Mouse (Mus musculus): ENCODE results near the gene Atp13a2. TPM values are rescaled to one million over a fixed set of nuclear protein-coding genes. Genes with fewer than 3 reads are reported as not detected.

The Atp13a2 gene
- polyA plus RNA-seq, 1 experiment from 2014 or later, result 31.4 TPM

GRCm38 (mm10) chr4:140984544-140984943 is 2.1 kb upstream of the Atp13a2 start:
- H3K9me3 ChIP-seq (replicated peaks), result no peaks in the 10 kb centered on the region
- ATAC-seq, result no peak
- 76% methylated on average over 6 of the region's 6 CpGs for WGBS (ENCODE audit: insufficient replicate concordance)
- H3K27ac ChIP-seq, result no peak overlapping the region
- peaks cover 10% of the 10 kb centered on the region for H3K36me3 ChIP-seq
- no peaks in the 10 kb centered on the region; the same call in 1 of the 2 replicates for H3K27me3 ChIP-seq (replicated peaks)
- peaks cover 52% of the 10 kb centered on the region for H3K4me1 ChIP-seq
- no peak overlapping the region for H3K4me3 ChIP-seq
- H3K9ac ChIP-seq, result no peak overlapping the region
- no peak overlapping the region for H3K4me2 ChIP-seq

DNA sequence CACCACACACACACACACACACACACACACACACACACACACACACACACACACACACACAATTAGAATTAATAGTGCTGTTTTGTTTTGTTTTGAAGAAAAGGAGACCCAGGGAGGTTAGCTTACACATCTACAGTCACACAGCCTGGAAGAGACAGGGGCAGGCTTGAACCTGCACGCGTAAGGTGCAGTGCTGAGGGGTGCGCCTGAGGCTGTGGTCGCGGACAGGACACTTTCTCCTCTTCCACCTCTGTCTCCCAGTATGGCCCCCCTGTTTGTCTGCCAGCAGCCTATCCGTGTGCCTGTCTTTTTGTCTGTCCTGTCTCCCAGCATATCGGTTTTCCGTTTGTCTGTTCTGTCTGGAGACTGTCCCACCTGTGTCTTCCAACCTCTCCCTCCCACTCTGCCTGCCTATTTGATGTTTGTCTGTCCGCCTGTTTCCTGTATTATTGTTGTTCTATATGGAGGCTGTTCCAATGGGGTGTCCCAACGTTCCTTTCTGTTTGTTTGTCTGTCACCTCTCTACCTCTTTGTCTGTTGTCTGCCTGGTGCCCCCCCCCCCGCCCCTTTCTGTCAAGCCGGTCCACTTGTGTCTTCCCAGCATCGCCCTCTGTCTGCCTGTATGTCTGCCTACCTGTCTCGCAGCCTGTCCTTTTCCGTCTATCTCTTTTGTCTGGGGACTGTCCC is 506 bp upstream of the Atp13a2 start:
- peak overlapping the region; percentile 73 for H3K4me3 ChIP-seq
- ATAC-seq, result peak; percentile 8; the same call in 1 of the 2 replicates
- peaks cover 3% of the 10 kb centered on the region; the same call in 1 of the 2 replicates for H3K36me3 ChIP-seq
- no peaks in the 10 kb centered on the region for H3K9me3 ChIP-seq (replicated peaks)
- 33% methylated on average over 15 of the region's 15 CpGs for WGBS (ENCODE audit: insufficient replicate concordance)
- peaks cover 52% of the 10 kb centered on the region for H3K4me1 ChIP-seq
- peak overlapping the region; percentile 75 for H3K9ac ChIP-seq
- H3K27me3 ChIP-seq (replicated peaks), result no peaks in the 10 kb centered on the region; the same call in 1 of the 2 replicates
- no peak overlapping the region for H3K27ac ChIP-seq
- peak overlapping the region; percentile 85 for H3K4me2 ChIP-seq

DNA sequence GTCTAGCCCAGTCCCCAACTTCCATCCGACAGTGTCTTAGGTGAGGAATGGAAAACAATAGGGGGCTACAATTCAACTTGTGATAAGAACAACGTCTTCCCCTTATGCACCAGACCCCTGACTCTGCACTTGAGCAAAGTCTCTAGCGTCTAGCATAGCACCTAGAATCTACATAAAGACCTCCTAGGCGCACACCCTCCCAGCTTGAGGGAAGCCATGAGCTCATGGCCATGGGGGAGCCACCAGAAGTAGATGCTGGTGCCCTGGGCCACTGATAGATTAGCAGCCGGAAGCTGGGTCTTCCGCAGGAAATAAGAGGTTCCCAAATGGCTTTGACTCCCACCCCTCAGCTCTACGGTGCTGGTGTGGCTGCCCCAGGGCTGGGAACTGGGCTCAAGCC is 803 bp downstream of the Atp13a2 start:
- Histone ChIP-seq H3K27ac (peak overlapping the region; percentile 23; the same call in 1 of the 2 replicates), H3K4me1 (peaks cover 52% of the 10 kb centered on the region), H3K9ac (peak overlapping the region; percentile 75), H3K36me3 (peaks cover 9% of the 10 kb centered on the region), H3K27me3 (replicated peaks) (no peaks in the 10 kb centered on the region; the same call in 1 of the 2 replicates), H3K4me2 (peak overlapping the region; percentile 85), H3K4me3 (peak overlapping the region; percentile 73), H3K9me3 (replicated peaks) (no peaks in the 10 kb centered on the region)
- ATAC-seq, result peak; percentile 17; the same call in 1 of the 2 replicates
- WGBS (ENCODE audit: insufficient replicate concordance), result 6% methylated on average over 7 of the region's 7 CpGs

DNA sequence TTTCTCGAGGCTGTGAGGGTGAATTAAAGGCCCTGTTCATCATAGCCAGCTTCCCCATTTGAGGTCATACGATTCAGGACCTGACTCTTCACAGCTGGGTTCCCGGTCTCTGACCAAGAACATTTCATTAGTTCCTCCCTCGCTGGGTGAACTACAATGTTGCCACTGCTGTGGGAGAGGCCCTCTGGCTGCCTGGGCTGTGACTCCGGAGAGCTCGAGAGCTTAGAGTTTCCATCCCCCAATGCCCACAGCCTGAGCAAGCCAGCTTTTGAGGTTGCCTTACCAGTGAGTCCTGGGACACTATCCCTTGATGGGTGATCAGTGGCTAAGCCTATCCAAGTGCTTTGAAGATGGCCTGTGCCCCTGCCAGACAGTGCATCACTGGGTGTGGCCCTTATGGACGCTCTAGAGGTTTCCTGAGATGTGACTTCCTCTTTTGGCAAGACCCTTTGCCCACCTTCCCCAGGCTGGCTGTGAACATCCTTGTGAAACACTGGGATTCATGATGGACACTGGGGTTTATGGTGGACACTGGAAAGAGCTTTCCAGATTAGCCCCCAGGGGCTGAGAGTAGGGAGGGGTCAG is 2.1 kb downstream of the Atp13a2 start:
- H3K27ac ChIP-seq, result no peak overlapping the region

GRCm38 (mm10) chr4:140989447-140989846 is 2.8 kb downstream of the Atp13a2 start:
- 80% methylated on average over 14 of the region's 14 CpGs for WGBS (ENCODE audit: insufficient replicate concordance)
- no peak overlapping the region for H3K27ac ChIP-seq

More for the DNA sequence above, 2.1 kb downstream of the Atp13a2 start:
- Histone ChIP-seq H3K9ac (no peak overlapping the region), H3K4me3 (no peak overlapping the region), H3K9me3 (replicated peaks) (no peaks in the 10 kb centered on the region), H3K36me3 (peaks cover 20% of the 10 kb centered on the region), H3K4me1 (peaks cover 41% of the 10 kb centered on the region), H3K27me3 (replicated peaks) (no peaks in the 10 kb centered on the region; the same call in 1 of the 2 replicates), H3K4me2 (peak overlapping the region; percentile 85)
- ATAC-seq, result no peak
- WGBS (ENCODE audit: insufficient replicate concordance), result 30% methylated on average over 7 of the region's 7 CpGs

DNA sequence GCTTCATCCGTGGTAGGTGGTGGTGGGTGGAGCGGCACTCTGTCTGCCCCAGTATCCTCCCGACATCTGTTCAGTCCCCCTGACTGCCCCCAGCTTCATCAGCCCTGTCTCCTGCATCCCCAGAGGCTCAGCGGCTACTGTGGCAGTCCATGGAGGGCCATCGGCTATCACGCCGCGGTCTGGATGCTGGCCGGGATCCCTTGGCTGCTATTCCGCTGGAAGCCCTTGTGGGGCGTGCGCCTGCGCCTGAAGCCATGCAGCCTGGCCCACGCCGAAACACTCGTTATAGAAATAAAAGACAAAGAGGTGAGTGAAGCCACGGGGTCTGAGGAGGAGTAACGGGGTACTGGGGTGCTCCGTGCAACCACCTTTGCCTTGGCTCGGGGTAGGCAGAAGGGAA is 5.5 kb downstream of the Atp13a2 start:
- Histone ChIP-seq H3K4me2 (no peak overlapping the region), H3K9ac (no peak overlapping the region), H3K27ac (no peak overlapping the region), H3K4me1 (peaks cover 34% of the 10 kb centered on the region), H3K9me3 (replicated peaks) (no peaks in the 10 kb centered on the region), H3K27me3 (replicated peaks) (no peaks in the 10 kb centered on the region), H3K4me3 (no peak overlapping the region), H3K36me3 (peaks cover 54% of the 10 kb centered on the region)
- ATAC-seq, result no peak
- 83% methylated on average over 20 of the region's 20 CpGs for WGBS (ENCODE audit: insufficient replicate concordance)

More at GRCm38 (mm10) chr4:140989447-140989846, 2.8 kb downstream of the Atp13a2 start:
- Histone ChIP-seq H3K36me3 (peaks cover 26% of the 10 kb centered on the region), H3K9ac (no peak overlapping the region), H3K9me3 (replicated peaks) (no peaks in the 10 kb centered on the region), H3K27me3 (replicated peaks) (no peaks in the 10 kb centered on the region; the same call in 1 of the 2 replicates), H3K4me3 (no peak overlapping the region), H3K4me1 (peaks cover 37% of the 10 kb centered on the region), H3K4me2 (no peak overlapping the region)
- ATAC-seq, result no peak

DNA sequence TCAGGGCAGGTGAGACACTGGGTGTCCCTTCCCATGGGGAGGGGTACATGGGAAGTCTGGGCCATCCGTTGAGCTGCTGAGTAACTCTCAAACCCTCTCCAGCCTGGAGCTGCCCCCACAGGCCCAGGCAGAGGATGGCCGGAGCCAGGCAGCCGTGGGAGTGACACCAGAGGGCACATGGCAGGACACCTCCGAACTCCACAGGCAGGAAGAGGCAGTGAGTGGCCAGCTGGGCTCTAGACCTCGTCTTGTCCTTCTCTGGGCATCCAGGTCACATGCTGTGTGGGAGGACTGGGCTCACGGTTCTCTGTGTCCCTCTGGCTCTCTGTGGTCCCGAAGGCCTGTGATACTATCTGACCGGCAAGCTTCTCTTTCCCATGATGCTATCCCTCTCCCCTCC is 7.2 kb downstream of the Atp13a2 start:
- WGBS (ENCODE audit: insufficient replicate concordance), result 80% methylated on average over 8 of the region's 8 CpGs
- Histone ChIP-seq H3K4me1 (peaks cover 23% of the 10 kb centered on the region), H3K27ac (no peak overlapping the region), H3K9me3 (replicated peaks) (no peaks in the 10 kb centered on the region), H3K36me3 (peaks cover 67% of the 10 kb centered on the region), H3K4me2 (no peak overlapping the region), H3K27me3 (replicated peaks) (no peaks in the 10 kb centered on the region), H3K9ac (no peak overlapping the region), H3K4me3 (no peak overlapping the region)
- no peak for ATAC-seq

- Histone ChIP-seq H3K27me3 (replicated peaks) (no peaks in the 10 kb centered on the region), H3K9ac (no peak overlapping the region), H3K27ac (no peak overlapping the region), H3K36me3 (peaks cover 84% of the 10 kb centered on the region), H3K4me1 (peaks cover 16% of the 10 kb centered on the region), H3K4me3 (no peak overlapping the region), H3K4me2 (no peak overlapping the region), H3K9me3 (replicated peaks) (no peaks in the 10 kb centered on the region)
- ATAC-seq, result no peak
- WGBS (ENCODE audit: insufficient replicate concordance), result 74% methylated on average over 8 of the region's 8 CpGs
Measured at GRCm38 (mm10) chr4:140995811-140996210, 9.1 kb downstream of the Atp13a2 start.

- peak; percentile 66 for ATAC-seq
- 39% methylated on average over 9 of the region's 9 CpGs for WGBS (ENCODE audit: insufficient replicate concordance)
- no peaks in the 10 kb centered on the region for H3K27me3 ChIP-seq (replicated peaks)
- no peak overlapping the region for H3K27ac ChIP-seq
- H3K4me2 ChIP-seq, result 0 out of 2 replicates have a peak overlapping the region, but pooled peaks have one; percentile 4
- peaks cover 16% of the 10 kb centered on the region for H3K4me1 ChIP-seq
- peaks cover 93% of the 10 kb centered on the region for H3K36me3 ChIP-seq
- no peaks in the 10 kb centered on the region for H3K9me3 ChIP-seq (replicated peaks)
- no peak overlapping the region; the same call in 1 of the 2 replicates for H3K9ac ChIP-seq
- no peak overlapping the region for H3K4me3 ChIP-seq
Measured at GRCm38 (mm10) chr4:140996812-140997211, 10.1 kb downstream of the Atp13a2 start.

DNA sequence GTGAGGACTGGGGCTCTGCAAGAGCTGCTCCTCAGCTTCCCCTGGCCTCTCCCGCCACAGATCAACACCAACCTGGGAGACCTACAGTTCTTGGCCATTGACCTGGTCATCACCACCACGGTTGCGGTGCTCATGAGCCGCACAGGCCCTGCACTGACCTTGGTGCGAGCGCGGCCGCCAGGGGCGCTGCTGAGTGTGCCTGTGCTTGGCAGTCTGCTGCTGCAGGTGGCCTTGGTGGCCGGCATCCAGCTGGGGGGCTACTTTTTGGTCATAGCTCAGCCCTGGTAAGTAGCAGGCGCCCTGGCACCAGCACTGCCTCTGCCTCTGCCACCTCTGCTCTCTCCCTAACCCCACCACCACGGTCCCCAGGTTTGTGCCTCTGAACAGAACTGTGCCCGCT is 19.3 kb downstream of the Atp13a2 start:
- 77% methylated on average over 13 of the region's 13 CpGs for WGBS (ENCODE audit: insufficient replicate concordance)
- Histone ChIP-seq H3K27me3 (replicated peaks) (peaks cover 17% of the 10 kb centered on the region), H3K4me2 (no peak overlapping the region), H3K9me3 (replicated peaks) (no peaks in the 10 kb centered on the region), H3K4me1 (peaks cover 25% of the 10 kb centered on the region), H3K27ac (peak overlapping the region; percentile 36; the same call in 1 of the 2 replicates), H3K4me3 (no peak overlapping the region), H3K9ac (no peak overlapping the region), H3K36me3 (peaks cover 68% of the 10 kb centered on the region)
- ATAC-seq, result no peak

DNA sequence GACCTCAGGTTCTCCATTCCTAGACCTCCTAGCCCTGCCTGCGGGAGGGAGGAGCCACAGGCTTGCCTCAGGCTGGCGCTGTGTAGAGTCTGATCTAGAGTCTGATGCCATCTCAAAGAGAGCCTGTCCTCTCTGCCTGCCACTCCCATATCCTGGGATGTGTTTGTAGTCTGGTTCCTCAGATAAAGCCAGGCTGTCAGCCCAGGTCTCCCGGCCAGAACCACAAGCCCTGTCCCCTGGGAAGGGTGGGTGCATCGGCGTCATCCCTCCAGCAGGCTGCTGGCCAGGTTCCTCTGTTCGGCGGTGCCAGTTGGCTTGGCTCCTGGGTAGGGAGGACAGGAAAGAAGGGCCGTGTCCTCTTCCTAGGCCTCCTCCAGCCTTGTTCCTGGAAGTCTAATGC is 21.4 kb downstream of the Atp13a2 start:
- H3K27ac ChIP-seq, result peak overlapping the region; percentile 19; the same call in 1 of the 2 replicates
- H3K4me2 ChIP-seq, result peak overlapping the region; percentile 15; the same call in 1 of the 2 replicates
- no peak overlapping the region for H3K9ac ChIP-seq
- H3K4me1 ChIP-seq, result peaks cover 27% of the 10 kb centered on the region
- no peak overlapping the region for H3K4me3 ChIP-seq
- peaks cover 38% of the 10 kb centered on the region for H3K27me3 ChIP-seq (replicated peaks)
- 42% methylated on average over 8 of the region's 8 CpGs for WGBS (ENCODE audit: insufficient replicate concordance)
- ATAC-seq, result peak; percentile 85
- no peaks in the 10 kb centered on the region for H3K9me3 ChIP-seq (replicated peaks)
- peaks cover 48% of the 10 kb centered on the region for H3K36me3 ChIP-seq

DNA sequence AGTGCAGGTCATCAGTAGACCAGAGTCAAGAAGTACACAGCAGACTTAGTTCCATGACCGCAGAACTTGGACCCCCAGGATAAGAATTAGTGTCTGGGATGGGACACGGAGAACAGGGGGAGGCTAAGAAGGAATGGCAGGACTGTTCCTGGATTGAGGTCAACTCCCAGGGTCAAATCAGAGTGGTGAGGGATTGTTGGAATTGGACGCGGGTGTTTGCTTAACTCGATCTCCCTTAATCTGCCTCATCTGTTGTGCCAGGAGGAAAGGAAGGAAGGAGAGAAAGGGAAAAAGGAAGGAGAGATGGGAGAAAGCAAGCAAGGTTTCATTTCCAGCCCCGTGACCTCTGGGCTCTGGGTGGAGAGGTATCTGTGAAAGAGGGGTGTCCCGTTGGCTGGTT is 23.4 kb downstream of the Atp13a2 start, which contains the start of gene Mfap2:
Gene Mfap2, plus strand, starts transcription at position 301 of the 400 bp plus-strand sequence.
- WGBS (ENCODE audit: insufficient replicate concordance), result 18% methylated on average over 7 of the region's 7 CpGs
- Histone ChIP-seq H3K36me3 (peaks cover 28% of the 10 kb centered on the region), H3K27me3 (replicated peaks) (peaks cover 45% of the 10 kb centered on the region), H3K9ac (peak within 1 kb of the TSS; percentile 37; the same call in 1 of the 2 replicates), H3K9me3 (replicated peaks) (no peaks in the 10 kb centered on the region), H3K4me1 (peaks cover 27% of the 10 kb centered on the region), H3K27ac (0 out of 2 replicates have a peak within 1 kb of the TSS, but pooled peaks have one; percentile 7), H3K4me2 (peak within 1 kb of the TSS; percentile 68), H3K4me3 (peak within 1 kb of the TSS; percentile 47)
- ATAC-seq, result no peak
